51 mouse cellular contexts compared by ENCODE assay signal in the genomic region with DNA sequence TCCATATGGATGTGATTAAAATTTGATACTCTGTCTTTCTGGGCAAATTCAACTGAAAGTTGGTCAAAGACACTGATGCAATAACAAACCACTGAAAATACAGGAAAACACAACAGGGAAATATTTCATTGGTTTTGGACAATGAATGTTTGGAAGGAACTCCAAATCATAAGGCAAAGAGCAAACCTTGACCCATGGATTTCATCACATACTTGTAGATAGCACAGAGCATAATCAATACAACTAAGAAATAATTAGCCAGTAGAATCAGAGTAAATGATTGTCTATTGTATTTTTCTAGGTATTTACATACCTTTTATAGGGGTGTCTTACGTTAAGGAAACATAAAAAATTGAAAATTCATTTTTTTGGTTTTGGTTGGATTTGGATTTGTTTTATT. TPM values are rescaled to one million over a fixed set of nuclear protein-coding genes. Genes with fewer than 3 reads are reported as not detected.
"Had no signal": no experiment of that assay in that cellular context is flagged by ENCODE, and none has a peak within 500 bp of the region (broad histone marks: within the 10 kb centered on the region; RNA-seq: fewer than 3 reads in every experiment).

No protein-coding gene starts in this region.

- H3K36me3 ChIP-seq: heart, embryonic 10.5 days; heart, embryonic 12.5 days; heart, embryonic 13.5 days; heart, embryonic 15.5 days; hindbrain, embryonic 10.5 days; hindbrain, embryonic 12.5 days; hindbrain, embryonic 13.5 days; hindbrain, embryonic 15.5 days; intestine, embryonic 15.5 days; kidney, embryonic 15.5 days had no signal

- H3K4me2 ChIP-seq: heart, embryonic 11.5 days; heart, embryonic 12.5 days; heart, embryonic 13.5 days; heart, embryonic 15.5 days; hindbrain, embryonic 12.5 days; hindbrain, embryonic 13.5 days; hindbrain, embryonic 14.5 days; hindbrain, embryonic 15.5 days; intestine, embryonic 15.5 days; kidney, embryonic 15.5 days had no signal

- ATAC-seq: hindbrain, embryonic 16.5 days; hindbrain, postnatal 0 days; inflammation-experienced regulatory T-cells, adult 6 months; intestine, embryonic 15.5 days; intestine, embryonic 16.5 days; intestine, postnatal 0 days had no signal

- H3K4me1 ChIP-seq: heart, embryonic 10.5 days; heart, embryonic 12.5 days; heart, embryonic 13.5 days; heart, embryonic 15.5 days; hindbrain, embryonic 10.5 days; hindbrain, embryonic 12.5 days; hindbrain, embryonic 13.5 days; hindbrain, embryonic 15.5 days; intestine, embryonic 15.5 days; kidney, embryonic 15.5 days had no signal

- H3K27me3 ChIP-seq: heart, embryonic 12.5 days; heart, embryonic 13.5 days; heart, embryonic 15.5 days; hindbrain, embryonic 12.5 days; hindbrain, embryonic 13.5 days; hindbrain, embryonic 15.5 days; intestine, embryonic 15.5 days; kidney, embryonic 15.5 days had no signal

- H3K9me3 ChIP-seq: heart, embryonic 10.5 days; heart, embryonic 12.5 days; heart, embryonic 13.5 days; heart, embryonic 15.5 days; hindbrain, embryonic 10.5 days; hindbrain, embryonic 12.5 days; hindbrain, embryonic 13.5 days; hindbrain, embryonic 15.5 days; intestine, embryonic 15.5 days; kidney, embryonic 15.5 days had no signal

- H3K27ac ChIP-seq: heart, adult 2 months; heart, embryonic 10.5 days; heart, embryonic 13.5 days; heart, embryonic 15.5 days; hindbrain, embryonic 10.5 days; hindbrain, embryonic 12.5 days; hindbrain, embryonic 13.5 days; hindbrain, embryonic 14.5 days; hindbrain, embryonic 15.5 days; hindbrain, postnatal 0 days; intestine, embryonic 15.5 days; kidney, embryonic 15.5 days; kidney, postnatal 0 days; layer of hippocampus, adult 2 months had no signal

- H3K4me3 ChIP-seq: heart, adult 2 months; heart, embryonic 10.5 days; heart, embryonic 12.5 days; heart, embryonic 13.5 days; heart, embryonic 15.5 days; hindbrain, embryonic 10.5 days; hindbrain, embryonic 12.5 days; hindbrain, embryonic 13.5 days; hindbrain, embryonic 15.5 days; intestine, embryonic 15.5 days; kidney, embryonic 15.5 days; layer of hippocampus, adult 2 months had no signal

- DNase-seq: heart, adult 2 months; heart, postnatal 10 days; heart, postnatal 14 days; heart, postnatal 36 days; heart, postnatal 4 days; kidney, adult 11 months; kidney, adult 18-20 months; kidney, adult 2 months; kidney, adult 8-10 months; kidney, adult 9 months; kidney, postnatal 10 days; kidney, postnatal 14 days; kidney, postnatal 25 days; kidney, postnatal 36 days; kidney, postnatal 4 days; layer of hippocampus, adult 9-11 months had no signal

- H3K9ac ChIP-seq: heart, embryonic 12.5 days; heart, embryonic 13.5 days; heart, embryonic 15.5 days; hindbrain, embryonic 12.5 days; hindbrain, embryonic 13.5 days; hindbrain, embryonic 14.5 days; hindbrain, embryonic 15.5 days; intestine, embryonic 15.5 days; kidney, embryonic 15.5 days had no signal

RNA-seq across cellular contexts. Expression of a gene that starts 11.5 kb away (rescaled TPM):
- total RNA-seq: heart, adult 2 months; heart, adult 8-10 months; heart, postnatal 10 days; heart, postnatal 14 days; heart, postnatal 25 days; heart, postnatal 36 days; heart, postnatal 4 days; hematopoietic stem cell, adult 5-6 weeks; hindbrain, postnatal 0 days; layer of hippocampus, adult 18-20 months; layer of hippocampus, adult 2 months; layer of hippocampus, adult 8-10 months; layer of hippocampus, postnatal 10 days; layer of hippocampus, postnatal 14 days; layer of hippocampus, postnatal 25 days had no signal
- polyA plus RNA-seq: heart, adult 2 months; heart, embryonic 10.5 days; heart, embryonic 11.5 days; heart, embryonic 12.5 days; heart, embryonic 13.5 days; heart, embryonic 14.5 days; heart, embryonic 15.5 days; heart, embryonic 16.5 days; heart, postnatal 0 days; hindbrain, embryonic 10.5 days; hindbrain, embryonic 11.5 days; hindbrain, embryonic 12.5 days; hindbrain, embryonic 13.5 days; hindbrain, embryonic 14.5 days; hindbrain, embryonic 15.5 days; hindbrain, embryonic 16.5 days; hindbrain, postnatal 0 days; inflammation-experienced regulatory T-cells, adult 6 months; intestine, embryonic 14.5 days; intestine, embryonic 15.5 days; intestine, postnatal 0 days; kidney, adult 2 months; kidney, embryonic 14.5 days; kidney, embryonic 15.5 days; kidney, embryonic 16.5 days; kidney, postnatal 0 days; large intestine, adult 2 months had no signal

RNA-seq across cellular contexts. Expression of a gene that starts 47.0 kb away (rescaled TPM):
- total RNA-seq: heart, adult 2 months; heart, adult 8-10 months; heart, postnatal 10 days; heart, postnatal 14 days; heart, postnatal 25 days; heart, postnatal 36 days; heart, postnatal 4 days; hematopoietic stem cell, adult 5-6 weeks; hindbrain, postnatal 0 days; layer of hippocampus, adult 18-20 months; layer of hippocampus, adult 2 months; layer of hippocampus, adult 8-10 months; layer of hippocampus, postnatal 10 days; layer of hippocampus, postnatal 14 days; layer of hippocampus, postnatal 25 days had no signal
- polyA plus RNA-seq: heart, adult 2 months; heart, embryonic 10.5 days; heart, embryonic 11.5 days; heart, embryonic 13.5 days; heart, embryonic 14.5 days; heart, embryonic 15.5 days; heart, embryonic 16.5 days; heart, postnatal 0 days; hindbrain, embryonic 10.5 days; hindbrain, embryonic 11.5 days; hindbrain, embryonic 12.5 days; hindbrain, embryonic 13.5 days; hindbrain, embryonic 14.5 days; hindbrain, embryonic 16.5 days; hindbrain, postnatal 0 days; inflammation-experienced regulatory T-cells, adult 6 months; intestine, embryonic 14.5 days; kidney, embryonic 14.5 days; large intestine, adult 2 months had no signal
